Mouse (Mus musculus): ENCODE measurements around the gene Cyp39a1. TPM values are rescaled to one million over a fixed set of nuclear protein-coding genes. Genes with fewer than 3 reads are reported as not detected.

Gene Cyp39a1
- total RNA-seq, 2 experiments from 2014 or later: 3.0 to 3.1 TPM

GRCm38 (mm10) chr17:43675228-43675627, 8.0 kb downstream of the Cyp39a1 start:
- intact Hi-C loops (cut with DNase I; ENCODE audit: low total_unique reads): no loop called here

GRCm38 (mm10) chr17:43676241-43676640, 9.0 kb downstream of the Cyp39a1 start:
- DNase-seq: no peak

More at GRCm38 (mm10) chr17:43675228-43675627, 8.0 kb downstream of the Cyp39a1 start:
- DNase-seq: no peak

DNA sequence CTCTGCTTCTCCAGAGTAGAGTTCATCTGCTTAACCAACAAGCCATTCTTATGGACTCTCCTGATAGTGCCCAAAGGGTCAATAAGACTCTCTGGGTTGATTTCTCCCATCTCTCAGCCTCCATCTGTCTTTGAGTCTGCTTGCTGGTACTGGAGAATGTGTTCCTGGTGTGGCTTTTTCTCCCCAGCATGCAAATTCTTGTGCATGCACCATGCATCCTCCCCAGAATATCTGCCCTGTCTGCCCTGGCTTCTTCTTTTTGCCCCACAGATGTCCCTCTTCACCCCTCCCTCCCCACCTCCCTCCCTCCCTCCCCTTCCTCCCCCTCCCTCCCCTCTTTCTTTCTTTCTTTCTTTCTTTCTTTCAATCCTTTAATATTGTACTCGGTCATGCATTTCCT, 10.1 kb downstream of the Cyp39a1 start:
- intact Hi-C loops (cut with DNase I; ENCODE audit: low total_unique reads): no loop called here

More at GRCm38 (mm10) chr17:43676241-43676640, 9.0 kb downstream of the Cyp39a1 start:
- intact Hi-C loops (cut with DNase I; ENCODE audit: low total_unique reads): no loop called here

GRCm38 (mm10) chr17:43684086-43684485, 16.9 kb downstream of the Cyp39a1 start:
- DNase-seq: no peak
- intact Hi-C loops (cut with DNase I; ENCODE audit: low total_unique reads): no loop called here

More for the DNA sequence above, 10.1 kb downstream of the Cyp39a1 start:
- no peak for DNase-seq

DNA sequence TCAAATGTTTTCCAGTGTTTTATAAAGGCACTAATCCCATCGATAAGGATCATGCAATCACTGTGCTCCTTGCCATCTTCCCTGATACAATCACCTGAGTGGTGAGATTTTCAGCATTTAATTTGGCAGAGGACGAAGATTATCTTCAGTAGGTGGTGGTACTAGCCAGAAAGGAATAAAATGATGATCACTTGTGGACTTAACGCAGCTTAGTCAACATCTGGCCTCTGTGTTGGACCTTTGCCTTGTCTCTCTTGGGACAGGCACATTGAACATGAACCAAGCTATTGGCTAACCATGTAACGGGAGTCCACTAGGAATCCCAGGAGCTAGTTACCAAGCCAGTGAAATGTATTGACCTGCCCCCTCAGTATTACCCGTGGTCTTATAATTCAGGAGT, 17.4 kb downstream of the Cyp39a1 start:
- intact Hi-C loops (cut with DNase I; ENCODE audit: low total_unique reads): no loop called here
- DNase-seq: no peak

DNA sequence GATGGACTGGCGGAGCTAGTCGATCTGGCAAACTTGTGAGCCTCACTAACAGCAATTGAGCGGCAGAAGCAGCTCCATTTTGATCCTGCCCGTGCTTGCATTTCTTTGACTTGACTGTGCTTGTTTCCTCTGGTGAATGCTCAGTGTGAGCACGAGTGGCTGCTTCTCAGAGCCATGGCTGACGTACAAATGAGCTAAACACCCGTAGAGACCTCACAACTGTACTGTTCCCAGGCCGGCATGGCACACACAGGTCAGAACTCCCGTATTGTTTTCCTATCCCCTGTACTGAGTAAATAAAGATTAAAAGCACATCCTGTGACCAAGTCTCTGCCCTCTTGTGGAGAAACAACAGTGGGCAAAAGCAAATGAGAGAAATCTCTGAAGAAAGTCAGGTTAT, 22.4 kb downstream of the Cyp39a1 start:
- intact Hi-C loops (cut with DNase I; ENCODE audit: low total_unique reads): no loop called here
- DNase-seq: no peak

DNA sequence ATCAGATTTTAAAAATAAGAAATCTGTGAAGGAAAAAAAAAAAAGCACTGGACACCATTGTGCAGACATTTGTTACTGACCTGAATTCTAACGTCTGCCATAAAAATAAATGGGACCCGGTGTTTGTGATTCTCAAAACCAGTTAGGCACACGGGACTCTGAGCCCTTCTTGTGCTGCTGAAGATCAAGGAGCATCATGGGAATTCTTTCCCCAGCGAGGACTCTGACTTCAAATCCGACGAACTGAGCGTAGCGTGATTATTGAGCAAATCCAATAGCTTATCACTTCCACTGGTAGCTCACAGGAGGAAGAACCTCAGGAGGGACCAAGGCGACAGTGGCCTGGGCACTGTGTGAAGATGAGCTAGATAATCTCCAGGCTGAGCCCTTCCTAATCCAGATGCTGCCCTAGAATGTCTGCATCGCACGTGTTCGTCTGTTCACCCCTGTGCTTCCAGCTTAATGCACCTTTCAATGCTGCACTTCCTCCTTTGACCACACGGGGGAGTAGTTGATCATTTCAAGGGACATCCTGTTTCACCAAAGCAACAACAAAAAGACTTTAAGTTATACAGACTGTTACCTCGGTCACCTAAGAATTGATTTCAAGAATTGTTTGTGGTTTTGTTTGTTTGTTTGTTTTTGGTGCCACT, 31.9 kb downstream of the Cyp39a1 start:
- peak; percentile 57 for DNase-seq
- intact Hi-C loops (cut with DNase I; ENCODE audit: low total_unique reads): no loop called here

DNA sequence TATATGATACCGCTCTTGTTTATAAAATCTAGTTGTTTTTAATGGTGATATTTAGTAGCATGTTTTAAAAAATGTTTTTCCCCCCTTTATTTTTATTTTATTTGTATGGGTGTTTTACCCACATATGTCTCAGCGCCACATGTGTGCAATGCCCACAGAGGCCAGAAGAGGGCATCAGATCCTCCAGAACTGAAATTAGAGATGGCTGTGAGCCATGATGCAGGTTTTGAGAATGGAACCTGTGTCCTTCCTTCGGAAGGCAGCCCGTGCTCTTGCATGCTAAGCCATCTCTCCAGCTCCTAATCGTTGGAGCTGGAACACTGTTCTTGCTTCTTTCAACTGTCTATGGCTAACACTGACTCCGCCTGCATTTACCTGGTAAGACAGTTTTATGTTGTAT, 33.8 kb downstream of the Cyp39a1 start:
- intact Hi-C loops (cut with DNase I; ENCODE audit: low total_unique reads): loop anchor here (5.0 to 10.0 kb wide), 2 partner anchors 94 to 171 kb away; no protein-coding TSS in a partner anchor
- DNase-seq: peak; percentile 37

DNA sequence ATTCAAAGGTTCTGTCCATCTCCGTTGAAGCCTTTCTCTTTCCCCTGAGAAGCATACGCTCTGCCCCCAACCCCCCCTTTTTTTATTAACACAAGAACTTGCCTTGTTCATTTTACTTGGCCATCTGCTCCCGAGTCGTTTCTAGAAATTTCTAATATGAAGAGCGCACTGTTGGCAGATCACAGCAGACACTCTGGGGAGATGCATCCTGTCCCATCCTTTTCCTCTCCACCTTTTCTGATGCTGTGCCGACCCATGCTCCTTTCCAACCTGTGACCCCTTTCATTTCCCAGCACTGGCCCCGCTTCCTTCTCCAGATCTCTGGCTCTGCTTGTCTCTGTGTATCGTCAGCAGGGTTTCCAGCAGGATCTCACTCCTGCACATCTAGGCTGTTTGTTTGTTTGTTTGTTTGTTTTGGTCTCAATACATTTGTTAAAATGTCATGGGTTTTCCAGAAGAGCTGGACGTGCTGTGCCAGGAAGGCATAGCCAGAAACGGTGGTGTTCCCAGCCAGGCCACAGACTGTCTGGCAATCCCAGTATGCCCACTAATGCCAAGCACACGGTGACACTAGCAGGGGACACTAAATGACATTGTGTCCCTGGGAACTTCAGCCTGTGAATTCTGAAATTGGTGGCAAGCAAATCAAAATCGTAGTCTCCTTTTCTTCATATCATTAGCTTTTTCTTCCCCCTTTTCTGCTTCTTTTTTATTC, 37.1 kb downstream of the Cyp39a1 start:
- DNase-seq: no peak
- intact Hi-C loops (cut with DNase I; ENCODE audit: low total_unique reads): loop anchor here (5.0 to 10.0 kb wide), 2 partner anchors 90 to 168 kb away; no protein-coding TSS in a partner anchor

- DNase-seq: no peak
- intact Hi-C loops (cut with DNase I; ENCODE audit: low total_unique reads): loop anchor here (10.0 kb wide), 1 partner anchor 88 kb away; no protein-coding TSS in a partner anchor
Measured at GRCm38 (mm10) chr17:43706749-43707148, 39.5 kb downstream of the Cyp39a1 start.

GRCm38 (mm10) chr17:43707254-43707653, 40.0 kb downstream of the Cyp39a1 start:
- intact Hi-C loops (cut with DNase I; ENCODE audit: low total_unique reads): loop anchor here (10.0 kb wide), 1 partner anchor 88 kb away; no protein-coding TSS in a partner anchor
- DNase-seq: peak; percentile 28

- no peak for DNase-seq
- intact Hi-C loops (cut with DNase I; ENCODE audit: low total_unique reads): no loop called here
Measured at GRCm38 (mm10) chr17:43711557-43712352, 44.5 kb downstream of the Cyp39a1 start.

- DNase-seq: no peak
- intact Hi-C loops (cut with DNase I; ENCODE audit: low total_unique reads): no loop called here
Measured at GRCm38 (mm10) chr17:43714191-43714590, 47.0 kb downstream of the Cyp39a1 start.

GRCm38 (mm10) chr17:43716601-43717000, 49.4 kb downstream of the Cyp39a1 start:
- intact Hi-C loops (cut with DNase I; ENCODE audit: low total_unique reads): no loop called here
- no peak for DNase-seq

DNA sequence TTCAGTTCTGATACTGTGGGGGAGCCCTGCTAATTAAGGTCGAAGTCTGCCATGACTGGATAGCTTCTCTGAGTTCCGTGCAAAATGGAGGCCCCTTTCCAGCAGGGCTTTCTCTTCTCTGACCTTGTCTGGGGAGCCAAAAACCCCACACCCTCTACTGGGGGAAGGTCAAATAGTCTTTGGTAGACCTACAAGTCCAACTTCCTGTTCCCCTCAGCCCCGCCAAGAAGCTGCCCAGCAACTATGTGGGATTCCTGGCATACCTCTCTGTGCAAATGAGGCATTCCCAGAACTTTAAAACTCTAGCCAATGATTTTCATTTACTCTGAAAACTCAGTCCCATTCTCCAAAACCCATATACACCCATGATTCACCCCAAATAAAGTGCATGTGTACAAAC, 52.2 kb downstream of the Cyp39a1 start:
- DNase-seq: no peak

GRCm38 (mm10) chr17:43724480-43724879, 57.3 kb downstream of the Cyp39a1 start:
- DNase-seq: no peak
- intact Hi-C loops (cut with DNase I; ENCODE audit: low total_unique reads): no loop called here

More for the DNA sequence above, 52.2 kb downstream of the Cyp39a1 start:
- intact Hi-C loops (cut with DNase I; ENCODE audit: low total_unique reads): no loop called here

DNA sequence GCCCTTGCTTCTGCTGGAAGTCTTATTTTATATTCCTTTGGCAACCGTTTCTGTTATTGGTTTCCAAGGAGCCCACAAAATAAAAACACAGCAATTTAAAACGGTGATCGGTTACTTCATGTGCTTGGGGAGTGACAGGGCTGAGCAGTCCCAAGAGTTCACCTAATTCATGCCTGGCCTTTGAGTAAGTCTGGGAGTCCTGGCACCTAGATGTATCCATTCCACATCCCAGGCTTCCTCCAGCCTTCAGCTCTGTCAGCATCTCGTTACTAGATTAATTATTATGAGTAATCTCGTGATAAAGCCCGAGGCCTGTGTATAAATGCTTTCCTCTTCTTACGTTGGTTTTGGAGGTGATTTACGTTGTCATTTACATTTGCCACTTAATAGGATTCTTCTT, 64.1 kb downstream of the Cyp39a1 start:
- intact Hi-C loops (cut with DNase I; ENCODE audit: low total_unique reads): no loop called here
- DNase-seq: no peak

- DNase-seq: no peak
- intact Hi-C loops (cut with DNase I; ENCODE audit: low total_unique reads): no loop called here
Measured at GRCm38 (mm10) chr17:43731976-43732375, 64.8 kb downstream of the Cyp39a1 start.

DNA sequence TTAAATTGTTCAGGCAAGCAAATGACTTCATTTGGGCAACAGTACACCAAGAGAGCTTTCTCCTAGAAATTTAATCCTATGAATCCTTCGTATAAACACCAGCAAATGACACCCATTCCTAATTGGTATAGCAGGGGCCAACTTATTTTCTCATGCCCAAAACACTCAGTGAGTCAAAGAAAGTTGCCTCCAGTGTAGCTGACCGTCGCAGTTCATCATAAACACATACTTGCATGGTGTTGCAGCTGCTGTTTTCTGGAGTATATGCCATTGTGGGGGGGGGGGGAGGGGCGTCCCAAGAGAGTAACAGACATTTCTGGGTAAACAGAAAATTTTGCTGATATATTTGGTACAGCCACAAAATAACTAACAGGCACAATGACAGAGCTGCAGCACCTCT, 67.0 kb downstream of the Cyp39a1 start:
- intact Hi-C loops (cut with DNase I; ENCODE audit: low total_unique reads): no loop called here
- DNase-seq: no peak

GRCm38 (mm10) chr17:43743933-43744332, 76.7 kb downstream of the Cyp39a1 start:
- intact Hi-C loops (cut with DNase I; ENCODE audit: low total_unique reads): no loop called here
- no peak for DNase-seq

Data from gastrocnemius, postnatal 14 days (tissue).